Mouse (Mus musculus) limb, embryonic 14.5 days (tissue): Measurements from ENCODE around the gene Dennd1a. TPM values are rescaled to one million over a fixed set of nuclear protein-coding genes. Genes with fewer than 3 reads are reported as not detected.

Source experiments
- ATAC-seq: fragments of 200-750 bp; cut with Nextera tagmentation; 2 replicates; pipeline ENCODE4 v1.8.0; 2017; ENCODE audit warnings: low read depth, moderate number of reproducible peaks, moderate TSS enrichment; ENCODE audit not compliant: low FRiP score
- DNase-seq: peaks from one replicate; pipeline ENCODE4 v3.0.0-alpha.2; 2015; ENCODE audit warnings: low spot score
- H3K27ac ChIP-seq: fragments of 300-500 bp; sonication (generic); replicated peaks from 2 replicates; pipeline ENCODE4 v1.5.1; 2014; ENCODE audit warnings: low read depth, mild to moderate bottlenecking, low read length, moderate library complexity, mixed read lengths
- H3K27me3 ChIP-seq: fragments of 300-500 bp; sonication (generic); 2 replicates; pipeline ENCODE4 v1.6.1; 2014; ENCODE audit warnings: low read length, mixed read lengths; ENCODE audit not compliant: control insufficient read depth, insufficient read depth
- H3K36me3 ChIP-seq: fragments of 300-500 bp; sonication (generic); 2 replicates; pipeline ENCODE4 v1.6.1; 2014; ENCODE audit warnings: mild to moderate bottlenecking, low read length, moderate library complexity, mixed read lengths; ENCODE audit not compliant: control insufficient read depth, insufficient read depth
- H3K4me1 ChIP-seq: fragments of 300-500 bp; sonication (generic); 2 replicates; pipeline ENCODE4 v1.6.1; 2014; ENCODE audit warnings: antibody characterized with exemption, low read length, mixed read lengths; ENCODE audit not compliant: control insufficient read depth, insufficient read depth
- H3K4me2 ChIP-seq: fragments of 300-500 bp; sonication (generic); replicated peaks from 2 replicates; pipeline ENCODE4 v1.6.1; 2014; ENCODE audit warnings: low read depth, mild to moderate bottlenecking, low read length, moderate library complexity; ENCODE audit not compliant: severe bottlenecking
- H3K4me3 ChIP-seq: fragments of 300-500 bp; sonication (generic); replicated peaks from 2 replicates; pipeline ENCODE4 v1.5.1; 2014; ENCODE audit warnings: low read length
- H3K9ac ChIP-seq: fragments of 300-500 bp; sonication (generic); 2 replicates; pipeline ENCODE4 v1.6.1; 2014; ENCODE audit warnings: mild to moderate bottlenecking, low read depth, low read length, moderate library complexity; ENCODE audit not compliant: severe bottlenecking
- H3K9me3 ChIP-seq: fragments of 300-500 bp; sonication (generic); 2 replicates; pipeline ENCODE4 v1.6.1; 2016; ENCODE audit warnings: low read length; ENCODE audit not compliant: control insufficient read depth
- POLR2A ChIP-seq: fragments of 200-500 bp; IDR thresholded peaks from 2 replicates; pipeline ENCODE4 v1.8.0; 2012; ENCODE audit warnings: inconsistent platforms, mild to moderate bottlenecking, moderate library complexity, borderline replicate concordance; ENCODE audit not compliant: insufficient read depth, insufficient read length; ENCODE audit errors: extremely low read depth
- WGBS: fragments of 180-500 bp; shearing (Covaris S2); extraction: QIAGEN DNeasy Blood & Tissue Kit; methylation state at CpG from one replicate; pipeline ENCODE4 v1.1.7; 2014; 5-methylcytosine and 5-hydroxymethylcytosine counted together
- polyA plus RNA-seq, 2 experiments: library from polyadenylated mRNA; depleted of rRNA in 1 of 2; stranded (reverse) in 1 of 2; unstranded in 1 of 2; fragments of >200 nt; fragmentation: Nextera tagmentation in 1 of 2; extraction: Ambion mirVana in 1 of 2; gene quantifications; 2 replicates each; pipeline versions ENCODE4 v1.2.1 to v1.2.3; 2012 to 2014

Dennd1a gene
- polyA plus RNA-seq, 2 experiments: 11.8 to 22.9 TPM

DNA sequence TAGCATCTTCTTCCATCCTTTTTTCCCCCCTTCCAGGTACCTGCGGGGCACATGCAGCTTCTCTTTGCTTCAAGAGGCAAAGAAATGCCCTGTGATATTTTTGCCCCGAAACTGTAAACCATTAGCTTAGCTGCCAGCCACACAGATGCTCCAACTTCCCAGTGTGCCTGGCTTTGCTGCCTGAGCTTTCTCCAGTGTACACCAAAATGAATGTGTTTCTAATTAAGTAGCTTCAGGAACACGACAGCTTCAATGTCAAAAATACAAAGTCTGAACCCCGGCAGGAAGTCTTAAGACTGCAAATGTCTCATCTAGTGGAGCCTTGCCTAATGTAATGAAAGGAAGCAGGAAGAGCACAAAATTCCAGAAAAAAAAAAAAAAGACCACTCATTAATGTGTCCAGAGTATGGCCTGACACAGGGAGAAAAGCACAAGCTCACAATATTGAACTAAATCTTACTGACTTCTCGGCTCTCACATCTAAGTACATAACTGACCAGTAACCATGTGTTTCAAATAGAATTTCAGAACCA lies 301.4 kb downstream of the Dennd1a start:
- Histone ChIP-seq H3K27me3 (no peaks in the 10 kb centered on the region), H3K4me2 (no peak overlapping the region), H3K9ac (no peak overlapping the region), H3K4me1 (peaks cover 17% of the 10 kb centered on the region), H3K36me3 (no peaks in the 10 kb centered on the region), H3K9me3 (no peaks in the 10 kb centered on the region), H3K27ac (no peak overlapping the region), H3K4me3 (no peak overlapping the region)
- 13% methylated on average over 5 of the region's 5 CpGs for WGBS
- ATAC-seq: no peak
- TF ChIP-seq POLR2A: no peak
- no peak for DNase-seq

DNA sequence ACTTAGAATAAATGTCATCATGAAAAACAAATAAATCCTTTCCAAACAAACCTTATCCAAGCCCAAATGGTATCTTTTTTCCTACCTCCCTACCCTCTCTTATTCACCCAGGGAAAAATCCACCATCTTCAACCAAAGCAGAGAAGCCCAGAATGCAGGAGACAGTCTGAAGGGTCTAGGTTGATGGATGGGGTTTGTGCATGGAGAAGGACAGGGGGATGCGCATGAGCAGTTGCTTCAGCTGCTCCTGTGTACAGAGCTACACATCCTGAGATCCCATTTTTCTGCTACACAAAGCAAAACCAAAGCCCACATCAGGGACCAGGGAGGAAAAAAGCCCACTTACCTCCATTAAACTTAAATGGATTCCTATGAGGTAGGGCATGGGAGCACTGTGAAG lies 304.5 kb downstream of the Dennd1a start:
- H3K4me3 ChIP-seq: no peak overlapping the region
- peaks cover 21% of the 10 kb centered on the region for H3K4me1 ChIP-seq
- no peak overlapping the region for H3K4me2 ChIP-seq
- no peaks in the 10 kb centered on the region for H3K36me3 ChIP-seq
- no peaks in the 10 kb centered on the region for H3K9me3 ChIP-seq
- no peak for TF ChIP-seq POLR2A
- H3K9ac ChIP-seq: no peak overlapping the region
- ATAC-seq (no peak), DNase-seq (no peak)
- 92% methylated on average over 1 of the region's 1 CpGs for WGBS
- no peak overlapping the region for H3K27ac ChIP-seq
- H3K27me3 ChIP-seq: no peaks in the 10 kb centered on the region

DNA sequence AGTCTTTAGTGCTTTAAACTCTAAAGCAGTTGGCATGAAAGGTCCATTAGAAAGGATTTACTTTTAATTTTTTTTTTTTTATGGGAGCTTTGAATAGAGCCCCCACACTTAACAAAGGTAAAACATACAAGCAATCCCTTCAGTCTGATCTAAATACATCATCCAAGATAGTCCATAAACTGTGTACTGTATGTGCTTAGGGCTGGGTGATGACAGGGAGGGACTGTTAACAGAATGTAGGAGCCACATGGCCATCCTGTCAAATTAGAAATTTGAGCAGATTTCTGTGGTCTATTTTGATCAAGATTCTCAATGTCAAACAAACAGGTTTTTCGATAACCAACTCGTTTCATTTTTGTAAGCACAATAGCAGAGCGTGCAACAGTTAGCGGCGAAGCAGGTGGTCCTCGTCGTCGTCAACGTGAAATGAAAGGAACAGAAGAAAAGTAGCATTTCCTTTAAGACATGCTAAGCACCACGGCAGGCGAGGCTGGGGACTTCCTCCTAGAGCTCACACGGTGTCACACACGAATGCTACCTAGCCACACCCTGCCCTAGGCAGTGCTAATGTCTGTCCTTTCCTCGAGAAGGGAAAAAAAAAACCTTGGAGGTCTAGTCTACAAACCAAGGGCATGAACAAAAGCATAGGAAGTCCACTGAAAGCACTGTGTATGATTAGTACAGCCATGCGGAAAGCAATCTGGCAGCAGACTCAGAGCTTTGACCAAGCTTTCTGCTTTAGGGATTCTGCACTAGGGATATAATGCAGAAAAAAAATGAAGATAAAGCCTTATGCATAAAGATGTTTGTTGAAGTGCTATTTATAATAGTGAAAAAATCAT lies 305.4 kb downstream of the Dennd1a start:
- no peak overlapping the region for H3K4me2 ChIP-seq
- 68% methylated on average over 15 of the region's 15 CpGs for WGBS
- H3K27ac ChIP-seq: no peak overlapping the region
- DNase-seq (no peak), ATAC-seq (no peak)
- H3K9me3 ChIP-seq: no peaks in the 10 kb centered on the region
- H3K9ac ChIP-seq: no peak overlapping the region
- H3K4me1 ChIP-seq: peaks cover 21% of the 10 kb centered on the region
- H3K4me3 ChIP-seq: no peak overlapping the region
- TF ChIP-seq POLR2A: no peak
- no peaks in the 10 kb centered on the region for H3K36me3 ChIP-seq
- H3K27me3 ChIP-seq: no peaks in the 10 kb centered on the region

DNA sequence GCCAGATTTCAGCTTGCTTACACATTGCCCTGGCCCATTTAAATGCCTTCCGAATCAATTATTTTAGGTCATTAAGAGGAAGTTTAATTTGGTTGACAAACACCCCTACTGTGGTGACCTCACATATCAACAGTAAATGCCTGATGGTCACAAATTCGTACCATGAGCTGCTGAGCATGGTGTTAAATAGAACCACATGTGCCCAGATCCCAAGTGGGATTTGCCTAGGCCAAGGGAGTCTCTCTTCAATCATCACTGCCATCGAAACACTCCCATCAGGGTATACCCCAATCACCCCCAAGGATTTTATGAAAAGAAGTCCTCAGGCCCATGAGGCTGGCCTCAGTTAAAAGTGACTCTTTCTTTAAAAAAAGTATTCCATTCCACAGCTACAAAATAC lies 313.0 kb downstream of the Dennd1a start:
- ATAC-seq (no peak), DNase-seq (no peak)
- Histone ChIP-seq H3K4me3 (no peak overlapping the region), H3K36me3 (no peaks in the 10 kb centered on the region), H3K4me1 (peaks cover 6% of the 10 kb centered on the region; the same call in 1 of the 2 replicates), H3K9me3 (no peaks in the 10 kb centered on the region), H3K4me2 (no peak overlapping the region), H3K27ac (no peak overlapping the region), H3K27me3 (no peaks in the 10 kb centered on the region), H3K9ac (no peak overlapping the region)
- no peak for TF ChIP-seq POLR2A
- WGBS: 35% methylated on average over 3 of the region's 3 CpGs

DNA sequence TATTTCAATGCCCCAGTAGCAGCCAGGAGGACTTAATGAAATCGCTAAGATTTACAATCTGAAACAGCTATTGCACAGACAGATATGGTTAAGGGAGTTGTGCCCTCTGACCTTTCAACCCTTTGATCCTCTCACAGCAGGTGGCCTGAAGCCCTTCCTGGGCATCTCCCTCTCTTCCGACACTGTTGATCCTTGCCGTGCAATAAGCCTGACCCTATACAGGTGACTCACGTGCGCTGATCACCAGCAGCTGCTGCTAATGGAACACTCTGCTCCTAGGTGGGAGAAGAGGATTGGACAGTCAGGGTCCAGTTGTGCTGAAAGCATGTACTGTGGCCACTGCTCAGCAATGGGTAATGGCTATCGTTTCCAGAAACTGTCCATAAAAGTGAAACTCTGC lies 314.6 kb downstream of the Dennd1a start:
- DNase-seq: no peak
- no peak for TF ChIP-seq POLR2A
- H3K4me2 ChIP-seq: no peak overlapping the region
- 12% methylated on average over 6 of the region's 6 CpGs for WGBS
- peaks cover 6% of the 10 kb centered on the region; the same call in 1 of the 2 replicates for H3K4me1 ChIP-seq
- no peak for ATAC-seq
- H3K9ac ChIP-seq: no peak overlapping the region
- H3K27me3 ChIP-seq: no peaks in the 10 kb centered on the region
- no peak overlapping the region for H3K27ac ChIP-seq
- H3K9me3 ChIP-seq: no peaks in the 10 kb centered on the region
- H3K4me3 ChIP-seq: no peak overlapping the region
- H3K36me3 ChIP-seq: no peaks in the 10 kb centered on the region

DNA sequence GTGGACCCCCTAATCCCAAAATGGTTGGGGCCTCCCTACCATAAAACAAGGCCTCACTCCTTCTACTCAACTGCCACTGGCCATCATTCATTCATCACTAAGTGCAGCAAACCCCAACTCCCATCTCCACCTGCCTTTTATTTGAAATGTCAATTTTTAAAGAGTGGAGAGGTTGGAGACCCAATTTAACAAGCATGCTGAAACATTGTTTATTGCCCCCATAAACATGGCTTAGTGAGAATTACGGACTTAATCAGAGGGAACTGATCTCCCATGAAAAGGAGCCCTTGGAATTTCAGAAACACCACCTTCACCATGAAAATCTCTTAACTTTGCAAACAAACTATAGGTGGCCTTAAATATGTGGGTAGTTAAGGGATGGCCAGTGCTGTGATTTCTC lies 315.5 kb downstream of the Dennd1a start:
- DNase-seq: no peak
- no peak overlapping the region for H3K27ac ChIP-seq
- no peak for ATAC-seq
- no peak overlapping the region for H3K4me2 ChIP-seq
- peaks cover 6% of the 10 kb centered on the region; the same call in 1 of the 2 replicates for H3K4me1 ChIP-seq
- H3K4me3 ChIP-seq: no peak overlapping the region
- 26% methylated on average over 1 of the region's 1 CpGs for WGBS
- H3K36me3 ChIP-seq: no peaks in the 10 kb centered on the region
- H3K9me3 ChIP-seq: no peaks in the 10 kb centered on the region
- TF ChIP-seq POLR2A: no peak
- no peaks in the 10 kb centered on the region for H3K27me3 ChIP-seq
- H3K9ac ChIP-seq: no peak overlapping the region
